Mouse (Mus musculus): Measurements from ENCODE around the gene Ugt2a1.
"Not testable (repeated sequence)": the region's sequence is repeated elsewhere in the genome, so short reads cannot be mapped to it uniquely, and the experiment has no call there.

Gene Ugt2a1

GRCm38 (mm10) chr5:87490771-87491170 lies at the start of gene Ugt2a1:
Gene Ugt2a1 (minus strand): TSS chr5:87490871.
- no peak for DNase-seq (ENCODE audit: low read depth, low spot score)

- no peak for DNase-seq (ENCODE audit: low read depth, low spot score)
Observed at GRCm38 (mm10) chr5:87538111-87538510, 47.4 kb upstream of the Ugt2a1 start, which contains the start of gene Sult1b1. Gene Sult1b1 (minus strand): TSS chr5:87538195.

GRCm38 (mm10) chr5:87535994-87536644 lies 45.4 kb upstream of the Ugt2a1 start:
- DNase-seq (ENCODE audit: low read depth, low spot score) = no peak

- no peak for DNase-seq (ENCODE audit: low read depth, low spot score)
Observed at GRCm38 (mm10) chr5:87532288-87532687, 41.6 kb upstream of the Ugt2a1 start.

GRCm38 (mm10) chr5:87523561-87523960 lies 32.9 kb upstream of the Ugt2a1 start:
- DNase-seq (ENCODE audit: low read depth, low spot score) = not testable (repeated sequence)

- no peak for DNase-seq (ENCODE audit: low read depth, low spot score)
Observed at GRCm38 (mm10) chr5:87505776-87506458, 15.2 kb upstream of the Ugt2a1 start.

GRCm38 (mm10) chr5:87502687-87503086 lies 12.0 kb upstream of the Ugt2a1 start:
- DNase-seq (ENCODE audit: low read depth, low spot score) = no peak

GRCm38 (mm10) chr5:87499341-87499740 lies 8.7 kb upstream of the Ugt2a1 start:
- DNase-seq (ENCODE audit: low read depth, low spot score) = no peak

GRCm38 (mm10) chr5:87498936-87499335 lies 8.3 kb upstream of the Ugt2a1 start:
- no peak for DNase-seq (ENCODE audit: low read depth, low spot score)

- DNase-seq (ENCODE audit: low read depth, low spot score) = not testable (repeated sequence)
Observed at GRCm38 (mm10) chr5:87486706-87487105, 4.0 kb downstream of the Ugt2a1 start, which contains the start of gene Gm43638. Gene Gm43638 (minus strand): TSS chr5:87486806.

- DNase-seq (ENCODE audit: low read depth, low spot score) = no peak
Observed at GRCm38 (mm10) chr5:87482160-87482559, 8.5 kb downstream of the Ugt2a1 start, which contains the start of gene Ugt2a2. Gene Ugt2a2 (minus strand): TSS chr5:87482260.

- DNase-seq (ENCODE audit: low read depth, low spot score) = no peak
Observed at GRCm38 (mm10) chr5:87458810-87459209, 31.9 kb downstream of the Ugt2a1 start.

- DNase-seq (ENCODE audit: low read depth, low spot score) = no peak
Observed at GRCm38 (mm10) chr5:87457701-87458100, 33.0 kb downstream of the Ugt2a1 start.

- no peak for DNase-seq (ENCODE audit: low read depth, low spot score)
Observed at GRCm38 (mm10) chr5:87456216-87456850, 34.3 kb downstream of the Ugt2a1 start.

GRCm38 (mm10) chr5:87455519-87455918 lies 35.2 kb downstream of the Ugt2a1 start:
- no peak for DNase-seq (ENCODE audit: low read depth, low spot score)

- not testable (repeated sequence) for DNase-seq (ENCODE audit: low read depth, low spot score)
Observed at GRCm38 (mm10) chr5:87452514-87452913, 38.2 kb downstream of the Ugt2a1 start.

GRCm38 (mm10) chr5:87436264-87436663 lies 54.4 kb downstream of the Ugt2a1 start:
- DNase-seq (ENCODE audit: low read depth, low spot score) = peak; percentile 7

GRCm38 (mm10) chr5:87425676-87426075 lies 65.0 kb downstream of the Ugt2a1 start:
- no peak for DNase-seq (ENCODE audit: low read depth, low spot score)

GRCm38 (mm10) chr5:87424041-87424440 lies 66.6 kb downstream of the Ugt2a1 start, which contains the start of gene Ugt2b38:
Gene Ugt2b38 (minus strand): TSS chr5:87424203.
- DNase-seq (ENCODE audit: low read depth, low spot score) = not testable (repeated sequence)
